Mouse (Mus musculus) embryo, embryonic 11.5 days (tissue): ENCODE results near the gene Xxylt1.
A peak's percentile ranks its signal among the peaks of the same experiment; 100 is the strongest.

Source experiments
- DNase-seq: peaks from one replicate; pipeline ENCODE4 v3.0.0-alpha.2; 2012; ENCODE audit warnings: low read depth, low spot score

Xxylt1 gene

GRCm38 (mm10) chr16:30992568-30992967 is 88.7 kb downstream of the Xxylt1 start:
- DNase-seq: no peak

DNA sequence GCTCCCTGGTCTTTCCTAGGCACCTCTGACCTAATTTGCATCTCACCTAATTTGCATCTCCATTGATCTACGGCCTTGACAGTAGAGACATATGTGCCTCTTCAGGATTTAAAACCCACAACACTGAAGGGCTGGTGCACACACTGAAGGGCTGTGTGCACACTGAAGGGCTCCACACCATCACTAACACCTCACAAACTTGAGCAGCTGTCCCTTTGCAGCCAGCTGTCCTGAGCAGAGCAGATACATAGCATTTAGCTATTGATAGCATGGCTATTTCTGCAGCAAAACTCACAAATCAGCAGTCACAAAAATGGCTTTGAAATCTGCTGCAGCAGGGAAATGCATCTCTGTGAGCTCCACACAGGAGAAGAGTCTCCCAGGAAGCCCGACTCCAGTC is 90.6 kb downstream of the Xxylt1 start:
- no peak for DNase-seq

- DNase-seq: no peak
Observed at GRCm38 (mm10) chr16:30988225-30988624, 93.0 kb downstream of the Xxylt1 start.

GRCm38 (mm10) chr16:30987684-30988083 is 93.5 kb downstream of the Xxylt1 start:
- DNase-seq: no peak

DNA sequence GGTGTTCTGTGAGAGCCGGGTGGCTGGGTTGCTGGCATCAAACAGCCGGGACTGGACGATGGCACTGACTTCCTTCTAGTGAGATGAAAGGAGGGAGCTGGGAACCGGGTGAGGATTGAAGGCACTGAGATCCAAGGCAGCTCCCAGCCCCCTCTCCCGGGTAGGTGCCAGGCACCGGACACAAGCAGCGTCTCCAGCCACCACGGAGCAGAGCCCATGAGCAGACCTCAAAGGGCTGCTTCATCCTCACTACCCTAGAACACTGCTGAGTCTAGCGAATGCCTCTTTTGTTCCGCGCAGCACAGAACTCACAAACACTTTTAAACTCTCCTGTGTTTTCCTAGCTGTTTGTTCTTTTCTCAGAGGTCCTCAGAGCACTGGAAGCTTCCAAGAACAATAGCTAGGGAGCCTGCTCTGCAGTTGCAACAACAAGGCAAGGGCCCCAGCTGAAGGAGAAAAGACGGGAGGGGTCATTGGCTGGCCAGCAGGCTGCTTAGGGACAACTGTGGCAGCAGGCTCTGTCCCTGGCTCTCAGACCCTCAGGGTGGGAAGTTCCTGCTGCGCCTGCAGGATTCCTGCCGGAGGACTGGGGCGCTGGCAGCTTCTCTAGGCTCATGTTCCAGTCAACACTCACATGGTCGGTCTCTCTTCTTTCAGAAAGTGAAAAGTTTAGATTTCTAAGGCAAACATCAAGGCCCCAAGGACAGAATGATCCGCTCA is 96.2 kb downstream of the Xxylt1 start:
- no peak for DNase-seq

DNA sequence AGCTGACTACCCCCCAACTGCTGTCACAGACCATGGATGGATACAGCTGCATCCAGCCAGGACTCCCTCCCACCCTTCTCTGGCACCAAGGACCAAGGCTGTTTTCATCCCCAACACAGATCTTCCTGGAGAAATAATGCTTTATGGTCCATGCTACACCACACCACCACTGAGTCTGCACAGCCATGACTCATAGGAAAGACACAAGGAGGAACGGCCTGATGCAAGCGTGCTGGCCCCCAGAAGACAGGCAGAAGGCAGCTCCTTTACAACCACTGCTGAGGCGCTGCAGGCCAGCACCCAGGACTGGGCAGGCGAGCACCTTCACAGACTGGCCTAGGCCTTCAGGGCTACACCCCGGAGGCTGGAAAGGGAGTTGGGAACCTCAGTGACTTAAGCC is 97.1 kb downstream of the Xxylt1 start:
- DNase-seq: no peak

- no peak for DNase-seq
Observed at GRCm38 (mm10) chr16:30983699-30984098, 97.5 kb downstream of the Xxylt1 start.

GRCm38 (mm10) chr16:30983281-30983680 is 98.0 kb downstream of the Xxylt1 start:
- no peak for DNase-seq

- no peak for DNase-seq
Observed at GRCm38 (mm10) chr16:30981345-30981744, 99.9 kb downstream of the Xxylt1 start.

DNA sequence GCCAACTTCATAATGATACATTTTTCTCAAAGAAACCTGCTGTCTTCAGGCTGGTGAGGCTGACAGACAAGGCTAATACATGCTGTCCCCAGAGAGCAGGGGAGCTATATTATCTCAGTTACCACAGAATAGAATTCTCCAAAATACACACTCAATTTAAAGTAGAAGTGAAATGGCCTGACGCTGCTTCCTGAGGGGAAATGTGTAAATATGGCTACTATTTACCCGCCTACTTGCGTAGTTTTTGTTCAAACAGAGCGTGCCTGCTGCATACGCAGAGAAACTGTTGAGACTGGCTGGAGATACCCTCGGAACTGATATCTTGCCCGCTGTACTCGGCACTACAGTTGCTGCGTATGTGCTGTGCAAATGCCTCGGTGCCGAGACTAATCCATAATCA is 101.3 kb downstream of the Xxylt1 start:
- no peak for DNase-seq

DNA sequence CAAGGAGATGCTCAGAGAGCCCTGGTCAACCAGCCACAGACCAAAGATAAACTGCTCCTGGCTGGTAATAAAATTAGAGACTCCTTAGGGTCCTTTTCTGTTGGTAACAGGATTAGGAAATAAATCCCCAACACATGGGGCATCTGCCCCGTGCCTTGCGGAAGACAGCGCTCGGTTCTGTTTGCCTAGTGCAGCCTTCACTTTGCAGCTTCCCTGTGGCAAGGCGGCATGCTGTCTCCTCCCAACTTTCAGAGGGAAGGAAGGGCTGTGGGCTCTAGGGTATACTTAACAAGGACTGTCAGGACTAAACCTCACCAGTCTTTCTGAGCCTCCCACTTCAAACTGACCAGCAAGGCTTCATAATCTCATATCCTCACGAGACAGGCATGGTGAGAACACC is 103.5 kb downstream of the Xxylt1 start:
- DNase-seq: no peak

- peak; percentile 86 for DNase-seq
Observed at GRCm38 (mm10) chr16:30977186-30977585, 104.0 kb downstream of the Xxylt1 start.

DNA sequence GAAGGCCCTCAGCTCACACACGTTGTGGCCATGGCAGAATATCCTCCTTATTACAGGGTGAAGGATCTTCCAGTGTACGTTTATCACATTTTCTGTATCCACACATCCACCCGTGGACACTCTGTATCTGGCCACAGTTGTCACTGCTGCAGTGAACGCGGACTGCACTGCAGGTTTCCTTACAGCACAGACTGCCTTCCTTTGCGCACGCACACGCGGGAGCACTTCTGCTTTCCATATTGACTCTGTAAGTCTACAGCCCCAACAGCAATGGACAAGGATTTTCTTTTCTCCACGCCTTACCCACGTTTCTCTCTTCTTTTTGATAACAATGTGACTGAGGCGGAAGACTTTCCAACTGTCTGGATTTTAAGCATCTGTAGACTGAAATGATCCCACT is 106.7 kb downstream of the Xxylt1 start:
- DNase-seq: no peak

GRCm38 (mm10) chr16:30973416-30973815 is 107.8 kb downstream of the Xxylt1 start:
- no peak for DNase-seq

GRCm38 (mm10) chr16:30971950-30972541 is 109.2 kb downstream of the Xxylt1 start:
- no peak for DNase-seq

DNA sequence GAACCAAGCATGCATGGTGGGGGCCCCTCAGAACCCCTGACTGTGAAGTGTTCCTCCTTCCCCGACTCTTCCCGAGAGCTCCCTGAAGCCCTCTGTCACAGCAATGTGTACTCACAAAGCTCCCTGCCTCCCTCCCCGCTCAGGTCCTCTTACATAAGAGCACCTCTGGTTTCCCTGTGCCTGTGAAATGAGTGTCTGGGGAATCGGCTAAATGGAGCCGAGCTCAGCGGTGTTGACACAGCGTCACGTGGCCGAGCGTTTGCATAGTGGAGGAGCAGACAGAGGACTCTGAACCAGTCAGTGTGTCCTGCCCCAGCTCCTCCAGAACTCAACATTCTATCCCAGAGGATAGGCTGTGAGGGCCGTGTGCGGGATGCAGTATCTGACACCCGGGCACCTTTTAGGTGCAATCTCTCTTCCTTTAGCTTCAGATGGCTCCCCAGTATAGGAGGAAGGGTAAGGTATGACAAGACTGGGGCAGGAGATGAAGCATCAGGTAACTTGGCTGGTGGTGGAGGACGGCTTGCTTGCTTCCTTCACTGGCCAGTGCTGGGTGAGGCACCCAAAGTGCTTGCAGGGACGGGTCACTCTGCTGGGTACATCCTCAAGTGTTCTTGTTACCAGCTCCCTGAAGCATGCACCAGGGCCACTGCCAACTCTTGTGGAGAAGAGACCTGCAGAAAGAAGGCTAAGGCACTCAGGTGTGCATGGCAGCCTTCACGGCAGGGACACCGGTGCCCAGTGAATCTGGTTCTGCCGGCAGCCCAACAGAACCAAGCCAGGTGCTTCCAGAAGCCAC is 111.8 kb downstream of the Xxylt1 start:
- DNase-seq: no peak

DNA sequence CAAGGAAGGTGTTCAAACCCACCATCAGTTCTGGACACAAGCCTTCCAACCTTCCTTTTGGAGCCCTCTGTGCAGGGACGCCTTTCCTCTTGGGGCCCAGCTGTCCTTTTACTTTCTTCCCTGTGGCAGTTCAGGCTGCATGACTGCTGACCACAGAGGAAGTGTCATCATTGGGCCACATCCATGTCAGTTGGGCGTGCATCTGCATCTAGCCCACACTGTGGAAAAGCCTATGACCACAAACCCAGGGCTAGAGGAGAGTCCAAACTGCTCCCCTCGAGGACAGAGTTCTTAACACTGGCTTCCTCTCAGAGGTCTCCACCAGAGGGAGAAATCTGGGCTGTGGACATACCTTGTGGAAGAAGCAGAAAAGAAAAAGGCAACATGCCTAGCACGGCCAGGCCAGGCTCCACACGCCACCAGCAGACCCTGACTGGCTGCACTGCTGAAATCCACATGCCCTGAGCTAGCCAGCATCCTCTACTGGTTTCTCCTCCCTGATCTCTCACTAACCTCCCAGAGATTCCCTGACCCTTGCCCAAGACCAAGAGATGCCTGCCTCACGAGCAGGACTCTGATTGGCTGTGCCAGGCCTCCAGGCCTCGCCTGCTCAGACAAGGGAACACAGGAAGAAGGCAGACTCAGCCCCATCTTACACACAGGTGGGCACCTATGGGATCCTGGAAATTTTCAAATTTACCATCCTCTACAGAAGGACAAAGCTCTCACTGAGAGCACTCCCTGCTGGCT is 112.7 kb downstream of the Xxylt1 start:
- no peak for DNase-seq

DNA sequence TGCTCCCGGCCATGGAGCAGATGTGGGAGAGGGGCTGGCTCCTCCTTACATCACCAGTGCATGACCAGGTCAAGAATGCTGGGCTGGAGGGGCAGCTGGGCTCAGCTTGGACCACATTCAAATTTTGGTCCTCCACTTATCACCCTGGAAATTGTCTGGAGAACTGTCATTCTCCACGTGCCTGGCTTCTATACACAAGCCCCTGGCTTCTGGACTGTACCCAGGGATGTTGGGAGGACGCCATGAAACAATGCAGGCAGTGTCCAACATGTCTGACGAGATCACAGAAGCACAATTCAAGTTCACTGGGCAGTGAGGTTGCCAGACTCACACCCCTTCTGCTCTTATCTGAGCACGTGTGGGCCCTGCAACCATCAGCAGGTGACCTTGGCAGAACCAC is 114.5 kb downstream of the Xxylt1 start:
- DNase-seq: no peak

- DNase-seq: no peak
Observed at GRCm38 (mm10) chr16:30964891-30965290, 116.3 kb downstream of the Xxylt1 start.

DNA sequence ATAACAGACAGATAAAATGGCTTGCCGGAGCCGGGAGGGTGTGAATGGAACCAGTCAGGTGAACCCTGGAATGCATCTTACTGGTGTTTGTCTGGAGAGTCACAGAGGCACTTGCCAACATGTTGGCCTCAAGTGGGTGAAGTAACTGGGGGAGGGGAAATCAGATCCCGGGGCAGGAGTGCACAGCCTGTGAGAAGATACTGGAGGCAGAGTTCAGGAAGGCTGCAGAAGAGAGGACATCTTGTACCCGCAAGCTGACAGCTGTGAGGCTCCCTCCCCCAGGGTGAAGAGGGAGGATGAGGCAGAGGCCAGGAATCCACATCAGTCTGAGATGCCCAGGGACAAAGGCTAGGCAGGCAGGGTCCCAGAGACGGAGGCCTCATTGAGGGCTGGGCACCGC is 116.8 kb downstream of the Xxylt1 start:
- no peak for DNase-seq

DNA sequence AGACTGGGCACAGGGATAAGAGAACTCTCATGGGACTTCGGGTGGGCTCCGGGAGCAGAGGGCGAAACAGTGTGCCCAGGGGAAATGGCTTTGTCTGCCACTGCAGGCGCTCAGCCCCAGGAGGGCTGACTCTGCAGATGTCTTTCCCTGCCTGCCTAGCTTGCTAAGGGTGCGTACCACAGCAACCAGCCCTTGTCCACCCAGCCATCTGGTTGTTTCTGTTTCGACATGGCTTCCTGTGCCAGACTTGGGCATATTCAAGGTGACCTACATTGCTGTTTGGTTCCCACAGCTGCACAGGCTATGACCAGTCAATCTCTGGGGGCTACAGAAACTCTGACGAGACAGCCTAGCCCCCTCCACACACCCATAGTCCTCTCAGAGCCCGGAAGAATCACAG is 118.7 kb downstream of the Xxylt1 start:
- DNase-seq: no peak

DNA sequence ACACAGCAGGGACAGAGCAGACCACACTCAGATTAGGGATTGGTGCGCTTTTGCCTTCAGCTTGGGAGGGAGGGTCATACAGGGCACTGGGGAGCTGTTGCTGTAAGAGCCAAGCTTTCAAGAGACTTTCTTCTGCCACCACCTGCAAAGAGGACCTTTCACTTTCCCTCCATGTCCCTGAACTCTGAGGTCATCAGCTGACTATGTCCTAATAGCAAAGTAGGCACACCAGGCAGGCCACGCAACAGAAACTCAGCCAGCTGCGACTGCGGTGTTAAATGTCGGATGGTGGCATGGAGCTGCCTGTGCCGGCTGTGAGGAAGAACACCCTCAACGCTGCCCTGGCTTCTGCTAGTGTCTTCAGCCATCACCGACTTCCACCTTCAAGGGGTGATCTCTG is 120.1 kb downstream of the Xxylt1 start:
- no peak for DNase-seq
